Mouse (Mus musculus): ENCODE measurements around the gene Gins3.
A peak's percentile ranks its signal among the peaks of the same experiment; 100 is the strongest.
"Not testable (repeated sequence)": the region's sequence is repeated elsewhere in the genome, so short reads cannot be mapped to it uniquely, and the experiment has no call there.

The Gins3 gene

DNA sequence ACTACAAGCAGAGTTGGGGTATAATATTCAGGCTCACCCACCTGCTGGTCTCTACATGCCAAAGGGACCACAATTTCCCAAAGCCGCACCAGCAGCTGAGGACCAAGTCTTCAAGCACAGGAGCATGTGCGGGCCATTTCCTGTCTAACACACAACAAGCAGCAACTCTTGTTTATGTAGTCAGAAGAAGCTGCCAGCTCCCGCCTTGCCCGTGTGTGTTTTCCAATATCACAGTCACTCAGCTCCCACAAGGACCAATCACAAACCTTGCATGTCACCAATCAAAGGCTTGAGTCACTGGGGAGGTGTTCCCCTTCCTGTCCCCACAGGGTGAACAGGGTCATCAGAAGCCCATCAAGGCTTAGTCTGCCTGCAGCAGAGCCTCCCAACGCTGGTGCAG, 20.1 kb downstream of the Gins3 start:
- no peak for DNase-seq (ENCODE audit: low spot score in 2 of 2)

DNA sequence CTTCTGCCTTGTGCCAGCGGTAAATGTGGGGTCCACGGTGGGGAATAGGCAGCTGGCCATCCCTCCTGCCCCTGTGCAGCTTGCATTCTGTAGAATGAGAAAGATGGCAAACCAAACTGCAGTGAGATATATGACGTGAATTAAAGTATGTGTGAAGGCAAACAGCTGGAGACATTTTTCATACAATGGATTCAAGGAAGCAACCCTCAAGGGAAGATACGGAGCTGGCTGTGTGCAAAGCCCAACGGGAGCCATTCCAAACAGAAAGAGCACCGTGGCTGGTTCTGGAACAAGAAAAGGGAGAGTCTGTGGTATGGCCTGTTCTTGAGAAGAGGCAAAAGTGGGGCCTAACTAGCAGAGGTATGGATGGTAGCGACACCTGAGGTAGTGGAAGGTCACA, 22.6 kb downstream of the Gins3 start:
- no peak for DNase-seq (ENCODE audit: low spot score in 2 of 2)

GRCm38 (mm10) chr8:95656316-95657002, 23.2 kb downstream of the Gins3 start:
- no peak for DNase-seq (ENCODE audit: low spot score in 2 of 2)

- no peak for DNase-seq (ENCODE audit: low spot score in 2 of 2)
Measured at GRCm38 (mm10) chr8:95657523-95657922, 24.3 kb downstream of the Gins3 start.

DNA sequence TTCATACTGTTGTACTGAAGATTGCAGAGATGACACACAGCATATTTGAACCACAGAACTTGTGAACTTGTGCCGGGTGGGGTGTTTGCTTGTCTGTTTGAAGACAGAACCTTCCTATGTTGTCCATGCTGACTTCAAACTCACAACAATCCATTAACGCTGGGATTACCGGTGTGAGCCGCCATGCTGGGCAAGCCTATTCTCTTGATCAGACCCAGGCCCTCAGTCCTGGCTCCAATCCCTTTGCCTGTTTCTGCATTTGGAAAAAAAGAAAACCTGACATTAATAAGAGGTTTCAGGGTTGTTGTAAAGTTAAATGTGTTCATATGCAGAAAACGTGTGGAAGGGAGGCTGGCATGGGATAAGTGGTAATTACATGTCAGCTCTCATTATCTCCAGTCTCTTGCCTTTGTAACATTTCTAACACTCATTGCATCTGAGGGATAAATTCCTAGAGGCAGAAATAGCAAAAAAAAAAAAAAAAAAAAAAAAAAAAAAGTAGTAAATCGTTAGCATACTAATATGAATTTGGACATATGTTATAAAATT, 27.2 kb downstream of the Gins3 start:
- DNase-seq (ENCODE audit: low spot score in 2 of 2) = no peak

DNA sequence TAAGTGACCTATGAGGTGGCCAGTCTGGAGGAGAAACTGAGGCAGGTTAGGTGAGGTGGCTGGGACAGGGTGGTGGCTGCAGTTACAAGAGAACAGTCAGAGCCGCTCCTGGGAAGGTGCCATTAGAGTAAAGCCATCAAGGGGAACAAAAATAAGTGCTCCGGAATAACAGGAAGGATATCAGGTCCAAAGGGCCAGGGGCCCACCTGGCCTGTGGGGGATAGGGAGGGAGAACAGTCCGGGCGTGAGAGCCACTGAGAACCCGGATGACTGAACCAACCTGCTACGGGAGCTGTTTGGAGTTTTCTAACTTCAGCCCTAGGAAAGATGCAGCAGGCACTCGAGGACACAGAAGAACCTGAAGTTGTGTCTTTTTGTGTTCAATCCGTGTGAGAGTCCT, 27.8 kb downstream of the Gins3 start:
- DNase-seq (ENCODE audit: low spot score in 2 of 2) = no peak

DNA sequence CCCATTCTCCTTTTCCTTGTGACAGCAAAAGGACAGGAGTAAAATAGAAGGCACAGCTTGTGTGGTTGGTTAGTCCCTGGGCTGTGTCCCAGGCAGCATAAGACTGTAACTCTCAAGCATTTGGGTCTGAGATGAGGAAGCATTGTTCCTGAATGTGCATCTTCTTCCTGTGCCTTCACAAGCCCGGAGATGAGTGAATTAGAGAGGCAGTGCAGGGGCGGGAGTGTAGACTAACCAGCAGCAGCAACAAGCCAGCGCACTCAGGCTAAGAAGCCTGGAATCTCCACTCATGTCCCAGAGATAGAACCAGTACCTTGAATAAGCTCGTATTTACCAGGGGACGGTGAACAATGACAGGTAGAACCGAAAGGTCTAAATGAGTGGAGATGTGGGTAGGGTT, 28.3 kb downstream of the Gins3 start:
- DNase-seq (ENCODE audit: low spot score in 2 of 2) = no peak

DNA sequence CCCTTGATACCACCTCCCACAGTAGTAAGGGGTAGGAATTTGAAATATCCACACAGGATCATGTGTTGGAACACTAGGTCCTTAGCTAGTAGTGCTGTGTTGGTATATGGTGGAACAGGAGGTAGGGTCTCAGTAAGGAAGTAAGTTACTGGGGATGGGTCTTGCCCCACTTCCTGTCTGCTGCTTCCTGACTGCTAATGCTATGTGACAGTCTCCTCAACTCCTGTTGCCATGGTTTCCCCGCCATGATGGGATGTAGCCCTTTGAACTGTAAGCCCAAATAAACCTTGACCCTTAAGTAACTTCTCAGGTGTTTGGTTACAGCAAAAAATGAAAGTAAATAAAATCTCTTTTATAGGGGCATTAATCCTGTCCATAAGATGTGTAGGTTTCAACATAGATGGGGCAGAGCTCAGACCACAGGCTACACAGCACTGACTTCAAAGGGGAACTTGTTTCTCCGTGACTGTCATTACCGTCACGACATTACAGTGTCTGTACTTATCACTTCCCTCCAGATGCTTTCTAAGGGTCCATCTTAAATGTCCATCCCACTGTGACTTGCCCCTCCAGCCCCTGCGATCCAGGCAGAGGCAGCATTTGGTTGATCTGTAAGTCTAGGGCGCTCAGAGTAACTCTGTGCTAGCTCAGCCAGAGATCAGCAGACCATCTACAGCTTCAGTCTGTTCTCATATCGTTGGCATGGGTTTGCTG, 29.8 kb downstream of the Gins3 start:
- DNase-seq (ENCODE audit: low spot score in 2 of 2) = no peak

DNA sequence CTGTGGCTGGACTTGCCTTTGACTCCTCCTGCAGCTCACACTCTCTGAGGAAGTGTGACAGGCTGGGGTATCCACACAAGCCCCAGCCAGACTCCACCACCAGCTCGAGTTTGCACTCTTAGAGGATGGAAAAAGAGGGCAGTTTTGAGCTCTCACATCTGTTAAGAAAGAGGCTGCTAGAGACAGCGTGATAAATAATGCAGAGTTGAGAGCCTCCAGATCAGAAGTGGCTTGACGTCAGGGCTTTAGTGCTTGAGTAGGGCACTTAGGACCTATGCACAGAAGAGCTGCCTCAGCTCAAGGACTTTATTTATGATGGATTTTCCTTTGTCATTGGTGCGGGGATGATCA, 30.3 kb downstream of the Gins3 start:
- DNase-seq (ENCODE audit: low spot score in 2 of 2) = no peak

DNA sequence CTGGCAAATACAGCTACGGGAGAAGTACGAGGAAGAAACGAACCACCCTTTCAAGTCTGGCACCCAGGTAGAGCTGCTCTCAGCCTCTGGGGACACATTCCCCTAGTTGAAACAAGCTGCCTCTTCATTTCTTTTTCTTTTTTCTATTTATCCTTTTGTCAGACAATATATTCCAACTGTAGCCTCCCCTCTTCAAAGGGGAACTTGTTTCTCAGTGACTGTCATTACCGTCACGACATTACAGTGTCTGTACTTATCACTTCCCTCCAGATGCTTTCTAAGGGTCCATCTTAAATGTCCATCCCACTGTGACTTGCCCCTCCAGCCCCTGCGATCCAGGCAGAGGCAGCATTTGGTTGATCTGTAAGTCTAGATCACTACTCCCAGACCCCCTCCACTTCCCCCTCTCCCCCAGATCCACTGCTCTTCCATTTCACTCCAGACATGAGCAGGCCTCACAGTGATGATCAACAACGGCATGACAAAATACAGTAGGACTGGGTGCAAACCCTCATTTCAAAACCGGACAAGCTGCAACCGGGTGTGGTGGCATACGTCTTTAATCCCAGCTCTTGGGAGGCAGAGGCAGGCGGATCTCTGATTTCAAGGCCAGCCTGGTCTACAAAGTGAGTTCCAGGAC, 32.7 kb downstream of the Gins3 start:
- DNase-seq (ENCODE audit: low spot score in 2 of 2) = not testable (repeated sequence)

- DNase-seq (ENCODE audit: low spot score in 2 of 2) = no peak
Measured at GRCm38 (mm10) chr8:95668163-95668958, 35.1 kb downstream of the Gins3 start.

DNA sequence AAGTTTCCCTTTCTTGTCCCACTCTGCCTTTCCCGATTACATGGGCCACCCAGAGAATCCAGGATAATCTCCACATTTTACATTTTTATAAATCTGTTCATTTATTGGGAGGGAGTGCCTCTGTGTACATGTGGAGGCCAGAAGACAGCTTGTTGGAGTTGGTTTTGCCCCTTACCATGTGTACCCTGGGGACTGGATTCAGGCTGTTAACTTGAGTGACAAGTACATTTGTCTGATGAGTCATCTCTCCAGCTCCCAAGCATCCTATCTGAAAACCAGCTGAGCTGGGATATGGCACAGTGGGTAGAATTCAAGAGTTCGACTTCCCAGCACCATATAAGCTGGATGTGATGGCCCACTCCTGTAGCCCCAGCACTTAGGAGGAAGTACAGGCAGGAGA, 36.7 kb downstream of the Gins3 start:
- DNase-seq (ENCODE audit: low spot score in 2 of 2) = no peak

GRCm38 (mm10) chr8:95671861-95672260, 38.6 kb downstream of the Gins3 start:
- no peak for DNase-seq (ENCODE audit: low spot score in 2 of 2)

GRCm38 (mm10) chr8:95672811-95673210, 39.6 kb downstream of the Gins3 start:
- DNase-seq (ENCODE audit: low spot score in 2 of 2) = no peak

DNA sequence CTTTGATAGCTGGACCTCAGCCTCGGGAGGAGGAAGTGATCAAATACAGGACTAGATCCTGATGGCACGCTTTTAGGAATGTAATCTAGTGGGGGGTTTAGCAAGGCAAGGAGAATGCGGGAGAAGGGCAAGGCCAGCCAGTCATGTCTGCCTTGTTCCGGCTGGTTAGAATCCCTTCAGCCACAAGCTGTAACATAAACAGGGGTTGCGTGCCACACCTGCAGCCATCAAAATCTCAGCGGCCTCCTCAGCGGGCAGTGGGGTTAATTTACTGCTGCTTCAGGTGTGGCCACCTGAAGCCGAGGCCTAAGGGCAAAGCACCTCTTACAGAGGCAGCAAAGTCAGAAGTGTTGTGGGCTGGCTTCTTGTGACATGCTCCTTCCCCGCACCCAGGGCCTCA, 43.4 kb downstream of the Gins3 start, which contains the start of gene Ndrg4:
Gene Ndrg4 (plus strand): TSS at position 350 of the 400 bp plus-strand sequence.
- no peak for DNase-seq (ENCODE audit: low spot score in 2 of 2)

DNA sequence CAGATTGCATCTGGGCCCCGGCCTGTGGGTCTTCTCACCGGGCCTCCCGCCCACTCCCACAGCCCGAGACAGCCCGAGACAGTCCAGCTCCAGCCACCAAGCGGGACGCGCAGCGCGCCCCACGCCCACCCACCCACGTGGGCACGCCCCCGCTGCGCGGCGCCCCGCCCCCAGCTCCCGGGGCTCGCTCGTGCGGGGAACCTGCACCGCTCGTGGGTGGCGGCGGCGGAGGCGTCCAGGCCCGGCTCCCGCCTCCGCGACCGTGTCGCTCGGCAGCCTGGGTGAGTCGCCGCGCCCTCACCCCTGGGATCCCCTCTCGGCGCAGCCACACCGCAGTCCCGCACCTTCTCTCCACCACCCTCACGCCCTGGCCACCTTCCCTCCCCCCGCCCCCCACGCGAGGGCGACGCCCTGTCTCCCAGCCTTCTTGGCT, 44.4 kb downstream of the Gins3 start:
- no peak for DNase-seq (ENCODE audit: low spot score in 2 of 2)

GRCm38 (mm10) chr8:95678024-95678611, 44.9 kb downstream of the Gins3 start:
- no peak for DNase-seq (ENCODE audit: low spot score in 2 of 2)

DNA sequence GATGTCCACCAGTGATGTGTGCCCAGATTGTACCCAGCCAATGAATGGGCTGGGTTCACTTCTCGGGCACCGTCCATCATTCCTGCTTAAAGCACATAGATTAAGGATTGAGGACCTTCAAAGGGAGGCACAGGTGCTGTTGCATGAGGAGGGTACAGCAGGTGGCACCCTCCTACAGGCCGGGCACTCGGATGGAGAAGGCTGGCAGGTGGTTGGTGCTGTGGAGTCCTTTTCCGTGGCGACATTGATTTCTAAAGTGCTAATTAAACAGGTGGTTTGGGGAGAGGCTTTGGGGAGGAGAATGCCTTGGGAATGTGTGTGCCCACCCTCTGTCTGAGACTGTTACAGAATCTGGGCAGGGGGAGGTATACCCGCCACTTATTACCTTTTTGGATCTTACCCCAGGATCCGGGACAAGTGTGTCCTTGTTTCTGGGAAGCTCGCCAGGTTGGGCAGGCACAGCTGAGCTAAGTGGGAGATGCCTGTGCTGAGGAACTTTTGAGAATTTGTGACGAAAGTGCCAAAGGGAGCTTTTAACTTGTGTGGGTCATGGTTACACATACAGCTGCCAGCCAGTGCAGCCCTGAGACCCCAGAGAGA, 54.9 kb downstream of the Gins3 start:
- DNase-seq (ENCODE audit: low spot score in 2 of 2) = peak in 1 of 2 experiments; percentile 76

DNA sequence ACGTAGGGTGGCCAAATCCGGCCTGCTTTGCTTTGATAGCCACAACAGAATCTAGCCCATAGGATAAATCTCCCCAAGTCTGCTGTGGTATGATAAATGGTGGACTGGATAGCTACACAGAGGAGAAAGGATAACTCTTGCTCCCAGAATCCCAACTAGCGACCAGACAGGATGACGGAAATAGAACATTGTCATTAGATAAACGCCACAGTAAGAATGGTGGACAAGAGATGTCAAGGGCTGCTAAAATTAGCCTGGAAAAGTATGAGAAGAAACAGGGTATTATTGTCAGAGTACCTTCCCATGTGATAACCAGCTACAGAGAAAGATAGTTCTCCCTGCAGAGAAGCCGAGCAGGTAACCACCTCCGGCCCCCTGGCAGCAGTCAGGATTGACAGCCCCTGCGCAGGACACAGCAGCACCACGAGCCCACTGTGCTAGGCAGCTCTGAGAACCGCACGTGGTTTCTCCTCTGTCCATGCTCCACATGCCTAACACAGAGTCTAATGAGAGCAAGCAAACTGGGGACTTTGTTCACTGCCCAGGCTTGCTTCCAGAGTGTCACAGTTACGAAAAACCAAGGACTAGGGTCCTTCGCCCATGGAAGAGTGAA, 57.8 kb downstream of the Gins3 start:
- no peak for DNase-seq (ENCODE audit: low spot score in 2 of 2)

GRCm38 (mm10) chr8:95694631-95695030, 61.4 kb downstream of the Gins3 start:
- DNase-seq (ENCODE audit: low spot score in 2 of 2) = peak in 1 of 2 experiments; percentile 84

All from left cerebral cortex, adult 9 months (tissue).